In genomic region chr11:29824474-29825270, GRCm38 (mm10) we compare ENCODE assay signal across 7 mouse cellular contexts. TPM values are rescaled to one million over a fixed set of nuclear protein-coding genes. Genes with fewer than 3 reads are reported as not detected.
DNase-seq lines count a peak whose midpoint lies in the region; ATAC-seq lines count a peak whose summit lies in the region.
"Not testable (repeated sequence)": the region's sequence is repeated elsewhere in the genome, so short reads cannot be mapped to it uniquely, and the experiment has no call there.

No protein-coding gene starts in this region.

- not testable (repeated sequence) for H3K27ac ChIP-seq in brown adipose tissue, adult 24 weeks (replicated peaks; ENCODE audit: low read depth, low read length); forebrain, embryonic 12.5 days; heart, embryonic 12.5 days (ENCODE audit: poor library complexity, severe bottlenecking); intestine, embryonic 14.5 days (ENCODE audit: low read depth); limb, embryonic 13.5 days; neural tube, embryonic 11.5 days (ENCODE audit: low read depth, low read length)

- DNase-seq in intestine, embryonic 14.5 days (ENCODE audit: low spot score); neural tube, embryonic 11.5 days (ENCODE audit: low spot score): not testable (repeated sequence)
- peak; percentile 13 for DNase-seq in lung, postnatal 25 days (ENCODE audit: low spot score)

- H3K4me2 ChIP-seq in forebrain, embryonic 12.5 days: peak overlapping the region; percentile 34
- peak overlapping the region; percentile 86 for H3K4me2 ChIP-seq in heart, embryonic 12.5 days
- H3K4me2 ChIP-seq in intestine, embryonic 14.5 days (ENCODE audit: low read length): peak overlapping the region; percentile 50
- peak overlapping the region; percentile 66 for H3K4me2 ChIP-seq in limb, embryonic 13.5 days (replicated peaks)
- H3K4me2 ChIP-seq in neural tube, embryonic 11.5 days (ENCODE audit: low read depth): peak overlapping the region; percentile 27

- peaks cover 23% of the 10 kb centered on the region for H3K27me3 ChIP-seq in forebrain, embryonic 12.5 days
- H3K27me3 ChIP-seq in heart, embryonic 12.5 days (replicated peaks): 0 out of 2 replicates have a peak, but pooled peaks cover 16% of the 10 kb centered on the region
- H3K27me3 ChIP-seq in intestine, embryonic 14.5 days (replicated peaks; ENCODE audit: control insufficient read depth, insufficient read depth, low read length): peaks cover 15% of the 10 kb centered on the region; the same call in 1 of the 2 replicates
- H3K27me3 ChIP-seq in limb, embryonic 13.5 days: peaks cover 35% of the 10 kb centered on the region
- H3K27me3 ChIP-seq in neural tube, embryonic 11.5 days (ENCODE audit: control insufficient read depth, insufficient read depth, low read length): peaks cover 12% of the 10 kb centered on the region

- not testable (repeated sequence) for ATAC-seq in forebrain, embryonic 12.5 days (ENCODE audit: low FRiP score); neural tube, embryonic 11.5 days (ENCODE audit: insufficient read depth, low FRiP score, low TSS enrichment)
- peak; percentile 41 for ATAC-seq in heart, embryonic 12.5 days (ENCODE audit: insufficient number of reproducible peaks, low FRiP score)
- ATAC-seq in intestine, embryonic 14.5 days (replicated peaks; ENCODE audit: low FRiP score, low TSS enrichment, low read depth): peak; percentile 39; the same call in 1 of the 2 replicates
- 0 out of 2 replicates have a peak, but pooled peaks have one; percentile 46 for ATAC-seq in limb, embryonic 13.5 days (ENCODE audit: low FRiP score, low read depth)

- 26% methylated on average over 58 of the region's 62 CpGs for WGBS in forebrain, embryonic 12.5 days
- WGBS in heart, embryonic 12.5 days: 7% methylated on average over 62 of the region's 62 CpGs
- 14% methylated on average over 47 of the region's 62 CpGs for WGBS in intestine, embryonic 14.5 days
- 17% methylated on average over 62 of the region's 62 CpGs for WGBS in limb, embryonic 13.5 days
- 15% methylated on average over 46 of the region's 62 CpGs for WGBS in neural tube, embryonic 11.5 days

- H3K9ac ChIP-seq in forebrain, embryonic 12.5 days; intestine, embryonic 14.5 days (ENCODE audit: low read length); limb, embryonic 13.5 days; neural tube, embryonic 11.5 days (ENCODE audit: low read length): not testable (repeated sequence)
- peak overlapping the region; percentile 45; the same call in 1 of the 2 replicates for H3K9ac ChIP-seq in heart, embryonic 12.5 days

- H3K4me3 ChIP-seq in brown adipose tissue, adult 24 weeks (ENCODE audit: insufficient read depth, low read depth, low read length): peak overlapping the region; percentile 28; the same call in 1 of the 2 replicates
- peak overlapping the region; percentile 17 for H3K4me3 ChIP-seq in forebrain, embryonic 12.5 days (replicated peaks)
- peak overlapping the region; percentile 43 for H3K4me3 ChIP-seq in heart, embryonic 12.5 days
- peak overlapping the region; percentile 20 for H3K4me3 ChIP-seq in intestine, embryonic 14.5 days (ENCODE audit: low read depth, low read length)
- H3K4me3 ChIP-seq in limb, embryonic 13.5 days: peak overlapping the region; percentile 37
- H3K4me3 ChIP-seq in neural tube, embryonic 11.5 days (ENCODE audit: low read depth, low read length): not testable (repeated sequence)

- not testable (repeated sequence) for H3K9me3 ChIP-seq in forebrain, embryonic 12.5 days; heart, embryonic 12.5 days (replicated peaks); intestine, embryonic 14.5 days (ENCODE audit: control insufficient read depth, low read length); limb, embryonic 13.5 days; neural tube, embryonic 11.5 days (ENCODE audit: control insufficient read depth, low read length)

- not testable (repeated sequence) for H3K4me1 ChIP-seq in brown adipose tissue, adult 24 weeks (ENCODE audit: control insufficient read depth, insufficient read depth, insufficient read length, low read length); forebrain, embryonic 12.5 days; intestine, embryonic 14.5 days (replicated peaks; ENCODE audit: control insufficient read depth, insufficient read depth, low read length); limb, embryonic 13.5 days; neural tube, embryonic 11.5 days (ENCODE audit: control insufficient read depth, insufficient read depth, low read length)
- peaks cover 27% of the 10 kb centered on the region for H3K4me1 ChIP-seq in heart, embryonic 12.5 days (replicated peaks)

- not testable (repeated sequence) for H3K36me3 ChIP-seq in forebrain, embryonic 12.5 days (replicated peaks); heart, embryonic 12.5 days; intestine, embryonic 14.5 days (ENCODE audit: control insufficient read depth, insufficient read depth, low read length); limb, embryonic 13.5 days; neural tube, embryonic 11.5 days (ENCODE audit: control insufficient read depth, insufficient read depth, low read length)

RNA-seq across cellular contexts. Expression of gene 4931440F15Rik, which starts 0.8 kb away (rescaled TPM):
- polyA plus RNA-seq in brown adipose tissue, adult 24 weeks (2012; ENCODE audit: insufficient read depth, insufficient read length, missing spikeins): not detected in 2 replicates
- 0.06 and 0.13 TPM in 2 replicates for polyA plus RNA-seq in forebrain, embryonic 12.5 days (2016; fragmentation: Nextera tagmentation; extraction: Ambion mirVana)
- polyA plus RNA-seq in heart, embryonic 12.5 days (2016; fragmentation: Nextera tagmentation; extraction: Ambion mirVana): 0.19 and 0.39 TPM in 2 replicates
- polyA plus RNA-seq in intestine, embryonic 14.5 days (2014; fragmentation: Nextera tagmentation; extraction: Ambion mirVana): 0.11 TPM in 2 replicates
- polyA plus RNA-seq in limb, embryonic 13.5 days (2015; fragmentation: Nextera tagmentation; extraction: Ambion mirVana): 0.09 and 0.23 TPM in 2 replicates
- 0.19 TPM in 2 replicates for polyA plus RNA-seq in neural tube, embryonic 11.5 days (2014; fragmentation: Nextera tagmentation; extraction: Ambion mirVana)

Comparison
In these comparisons a context has a peak if more than half of its experiments do, and no peak if none do; other contexts are left out.
1. H3K4me2 ChIP-seq: peak in every context shown above with its lines; median percentile 86 in heart, embryonic 12.5 days; 66 in limb, embryonic 13.5 days; 50 in intestine, embryonic 14.5 days; 34 in forebrain, embryonic 12.5 days; 27 in neural tube, embryonic 11.5 days.